Mouse (Mus musculus) bone marrow, adult 2 months (tissue): ENCODE data around the gene Stag3.

ENCODE experiments used
- CTCF ChIP-seq: fragments of 200-500 bp; IDR thresholded peaks from 2 replicates; pipeline ENCODE4 v1.5.1; 2011; ENCODE audit warnings: low read length, control low read depth; ENCODE audit not compliant: control insufficient read depth, insufficient read depth
- POLR2A ChIP-seq: fragments of 200-500 bp; IDR thresholded peaks from 2 replicates; pipeline ENCODE4 v1.6.1; 2011; ENCODE audit warnings: low read depth, mild to moderate bottlenecking, control low read depth, low read length, borderline replicate concordance; ENCODE audit not compliant: control insufficient read depth

GRCm38 (mm10) chr5:138265712-138266111 is 14.3 kb upstream of the Stag3 start:
- TF ChIP-seq CTCF (no peak), POLR2A (no peak)
